Mouse (Mus musculus) heart, embryonic 10.5 days (tissue): Measurements from ENCODE around the gene Ahrr. TPM values are rescaled to one million over a fixed set of nuclear protein-coding genes. Genes with fewer than 3 reads are reported as not detected.

Experiments used
- DNase-seq: peaks from one replicate; pipeline ENCODE4 v3.0.0-alpha.2; 2017; ENCODE audit warnings: low spot score
- H3K27ac ChIP-seq: fragments of 300-500 bp; sonication (generic); 2 replicates; pipeline ENCODE4 v1.5.1; 2016; ENCODE audit warnings: mild to moderate bottlenecking
- H3K27me3 ChIP-seq: fragments of 300-500 bp; sonication (generic); 2 replicates; pipeline ENCODE4 v1.6.1; 2016; ENCODE audit warnings: mild to moderate bottlenecking; ENCODE audit not compliant: poor library complexity, insufficient read depth, severe bottlenecking
- H3K36me3 ChIP-seq: fragments of 300-500 bp; sonication (generic); 2 replicates; pipeline ENCODE4 v1.6.1; 2016; ENCODE audit warnings: mild to moderate bottlenecking, moderate library complexity
- H3K4me1 ChIP-seq: fragments of 300-500 bp; sonication (generic); 2 replicates; pipeline ENCODE4 v1.6.1; 2016; ENCODE audit warnings: mild to moderate bottlenecking
- H3K4me3 ChIP-seq: fragments of 300-500 bp; sonication (generic); 2 replicates; pipeline ENCODE4 v1.5.1; 2016; ENCODE audit warnings: mild to moderate bottlenecking, moderate library complexity
- H3K9me3 ChIP-seq: fragments of 300-500 bp; sonication (generic); 2 replicates; pipeline ENCODE4 v1.6.1; 2016; ENCODE audit warnings: mild to moderate bottlenecking, moderate library complexity
- WGBS: fragments of 180-500 bp; shearing (Covaris S2); methylation state at CpG from one replicate; pipeline ENCODE4 v1.1.7; 2016; 5-methylcytosine and 5-hydroxymethylcytosine counted together
- polyA plus RNA-seq: library from polyadenylated mRNA; unstranded; fragments of >200 nt; fragmentation: Nextera tagmentation; extraction: Ambion mirVana; gene quantifications from 2 replicates; pipeline ENCODE4 v1.2.1, GENCODE M21; 2016

Gene Ahrr
- 0.30 and 0.90 TPM in 2 replicates for polyA plus RNA-seq

DNA sequence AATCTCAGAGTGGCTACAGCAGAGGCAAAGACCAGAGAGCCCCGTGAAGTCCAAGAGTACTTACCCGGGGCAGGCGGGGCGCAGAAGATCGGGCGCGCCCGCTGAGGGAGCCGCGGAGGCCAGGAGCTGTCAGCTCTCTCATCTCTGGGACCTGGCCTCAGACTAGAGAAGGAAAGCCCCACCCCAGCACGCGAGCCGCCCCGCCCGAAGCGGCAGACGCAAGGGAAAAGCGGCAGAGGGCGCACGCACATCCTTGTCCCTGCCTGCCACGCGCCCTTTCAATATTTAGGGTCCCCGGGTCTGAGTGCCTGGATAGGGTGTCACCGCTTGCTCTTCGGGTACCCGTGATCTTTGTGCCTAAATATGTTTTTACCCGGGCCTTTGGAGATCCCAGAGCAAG is at the start of gene Ahrr:
Gene Ahrr, minus strand, starts transcription at position 165 of the 400 bp plus-strand sequence.
- no peaks in the 10 kb centered on the region for H3K4me1 ChIP-seq
- H3K27ac ChIP-seq = no peak within 1 kb of the TSS
- H3K9me3 ChIP-seq = no peaks in the 10 kb centered on the region
- peaks cover 45% of the 10 kb centered on the region for H3K27me3 ChIP-seq
- WGBS = 1% methylated on average over 27 of the region's 27 CpGs
- no peaks in the 10 kb centered on the region for H3K36me3 ChIP-seq
- peak within 1 kb of the TSS; percentile 43 for H3K4me3 ChIP-seq
- peak; percentile 86 for DNase-seq

DNA sequence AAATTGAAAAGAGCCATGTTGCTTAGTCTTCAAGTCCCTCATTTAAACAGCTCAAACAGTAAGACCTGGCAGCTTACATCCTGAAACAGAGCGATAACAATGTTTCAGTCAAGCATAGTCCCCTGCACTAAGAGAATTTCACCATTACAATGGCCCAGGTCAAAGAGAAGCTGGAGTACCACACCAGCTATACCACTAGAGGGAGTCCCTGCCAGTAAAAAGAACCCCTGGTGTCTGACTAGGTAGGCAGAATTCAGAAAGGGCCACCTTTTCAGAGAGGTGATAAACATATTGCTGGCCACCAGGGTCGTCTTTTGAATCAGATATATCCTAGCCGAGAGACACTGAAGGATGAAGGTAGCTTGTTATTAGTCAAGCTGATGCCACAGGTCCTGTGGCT is 48.9 kb upstream of the Ahrr start:
- Histone ChIP-seq H3K27me3 (no peaks in the 10 kb centered on the region), H3K4me1 (no peaks in the 10 kb centered on the region), H3K36me3 (peaks cover 84% of the 10 kb centered on the region), H3K27ac (no peak overlapping the region), H3K9me3 (no peaks in the 10 kb centered on the region), H3K4me3 (no peak overlapping the region)
- 47% methylated on average over 3 of the region's 3 CpGs for WGBS
- DNase-seq = no peak

DNA sequence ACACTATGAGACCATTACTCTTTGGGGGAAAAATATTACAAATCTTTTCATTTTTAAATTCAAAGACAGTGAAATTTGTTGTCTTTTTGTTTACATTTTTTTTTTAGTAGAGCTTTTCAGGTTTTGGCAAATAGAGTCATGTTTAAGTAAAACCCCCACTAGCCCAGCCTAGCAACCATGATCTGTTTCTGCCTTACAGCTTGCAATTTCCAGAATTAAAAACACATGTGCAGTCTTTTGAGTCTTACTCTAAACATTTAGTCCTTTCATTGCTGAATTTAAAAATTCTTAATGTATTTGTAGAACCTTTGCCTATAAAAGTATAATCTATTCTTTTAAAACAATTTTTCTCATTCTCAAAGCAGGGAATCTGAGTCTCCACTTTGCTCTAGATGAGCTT is 37.2 kb upstream of the Ahrr start:
- Histone ChIP-seq H3K9me3 (no peaks in the 10 kb centered on the region), H3K27ac (no peak overlapping the region), H3K4me3 (no peak overlapping the region), H3K4me1 (no peaks in the 10 kb centered on the region), H3K36me3 (peaks cover 86% of the 10 kb centered on the region), H3K27me3 (no peaks in the 10 kb centered on the region)
- DNase-seq = no peak

DNA sequence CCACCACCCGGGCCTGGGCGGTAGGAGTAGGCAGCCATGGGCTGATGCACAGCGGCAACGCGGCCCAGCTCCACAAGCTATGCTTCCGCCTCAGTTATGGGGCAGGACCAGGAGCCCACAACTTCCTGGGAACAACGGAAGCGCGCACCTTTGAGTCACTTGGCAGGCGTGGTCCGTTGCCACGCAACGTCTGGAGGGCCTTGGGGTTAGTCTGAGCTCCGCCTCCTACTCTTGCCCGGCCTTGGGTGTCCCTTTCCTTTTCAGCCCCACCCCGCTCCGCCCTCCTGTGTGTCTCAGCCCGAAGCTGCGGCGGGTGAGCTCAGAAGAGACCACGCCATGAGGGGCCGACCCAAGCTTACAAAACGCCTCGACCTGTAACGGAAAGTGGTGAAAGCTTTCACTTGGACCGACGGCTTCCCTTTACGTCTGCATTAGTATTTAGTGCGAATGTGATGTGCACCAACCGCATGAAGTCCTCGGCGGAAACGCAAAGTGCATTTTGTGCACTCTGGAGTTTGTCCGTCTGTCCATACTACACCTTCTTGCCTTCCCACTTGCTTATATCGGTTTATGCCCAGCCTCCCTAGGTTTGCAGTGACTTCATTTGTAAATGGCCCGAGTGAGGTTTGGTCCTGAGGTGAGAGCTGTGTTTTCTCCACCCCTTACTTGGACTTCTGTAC is 25.2 kb upstream of the Ahrr start, which contains the start of gene Pdcd6:
Gene Pdcd6, minus strand, starts transcription at position 411 of the 680 bp plus-strand sequence.
- Histone ChIP-seq H3K4me1 (peaks cover 11% of the 10 kb centered on the region), H3K27ac (peak within 1 kb of the TSS; percentile 89), H3K4me3 (peak within 1 kb of the TSS; percentile 87), H3K36me3 (peaks cover 31% of the 10 kb centered on the region), H3K9me3 (no peaks in the 10 kb centered on the region), H3K27me3 (no peaks in the 10 kb centered on the region)
- peak; percentile 99 for DNase-seq
- 1% methylated on average over 36 of the region's 36 CpGs for WGBS

DNA sequence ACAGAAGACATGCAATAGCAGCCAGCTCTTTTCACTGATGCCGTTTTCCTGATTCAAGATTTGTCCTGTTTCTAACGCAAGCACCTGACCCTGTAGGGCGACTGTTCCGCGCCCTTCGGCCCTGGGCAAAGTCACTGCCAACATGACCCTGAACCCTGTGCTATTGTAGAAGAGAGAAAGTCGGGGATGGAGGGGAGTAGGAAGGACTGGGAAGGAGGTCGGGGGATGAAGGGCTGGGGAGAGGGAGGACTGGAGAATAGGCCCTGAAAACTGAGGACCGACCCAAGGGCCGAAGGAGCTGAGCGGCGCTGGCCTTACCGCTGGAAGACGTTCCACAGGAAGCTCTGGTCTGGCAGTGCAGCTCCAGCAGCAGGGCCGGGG is 24.6 kb upstream of the Ahrr start:
- Histone ChIP-seq H3K4me3 (peak overlapping the region; percentile 87), H3K4me1 (peaks cover 11% of the 10 kb centered on the region), H3K9me3 (no peaks in the 10 kb centered on the region), H3K36me3 (peaks cover 26% of the 10 kb centered on the region), H3K27me3 (no peaks in the 10 kb centered on the region), H3K27ac (peak overlapping the region; percentile 89)
- 4% methylated on average over 15 of the region's 15 CpGs for WGBS
- no peak for DNase-seq

DNA sequence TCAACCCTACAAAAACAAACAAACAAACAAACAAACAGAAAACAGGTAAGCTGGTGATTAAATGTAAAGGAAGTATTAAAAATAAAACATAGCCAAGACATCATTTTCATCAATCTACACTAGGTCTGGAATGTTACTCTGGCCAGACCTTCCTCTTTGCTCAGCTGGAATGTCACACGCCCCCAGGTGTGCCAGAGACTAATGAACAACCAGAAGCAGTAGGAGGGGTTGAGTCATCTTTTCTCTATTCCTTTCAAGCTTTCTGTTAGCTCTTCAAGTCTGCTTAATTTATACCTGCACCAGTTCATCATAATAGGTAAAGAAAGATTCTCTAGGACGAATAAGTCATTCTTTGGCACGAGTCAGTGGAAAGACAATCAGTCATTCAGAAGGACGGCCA is 24.3 kb upstream of the Ahrr start:
- H3K4me1 ChIP-seq = peaks cover 11% of the 10 kb centered on the region
- peak overlapping the region; percentile 87 for H3K4me3 ChIP-seq
- H3K36me3 ChIP-seq = peaks cover 22% of the 10 kb centered on the region
- 31% methylated on average over 4 of the region's 4 CpGs for WGBS
- DNase-seq = no peak
- no peaks in the 10 kb centered on the region for H3K27me3 ChIP-seq
- H3K9me3 ChIP-seq = no peaks in the 10 kb centered on the region
- H3K27ac ChIP-seq = no peak overlapping the region; the same call in 1 of the 2 replicates

DNA sequence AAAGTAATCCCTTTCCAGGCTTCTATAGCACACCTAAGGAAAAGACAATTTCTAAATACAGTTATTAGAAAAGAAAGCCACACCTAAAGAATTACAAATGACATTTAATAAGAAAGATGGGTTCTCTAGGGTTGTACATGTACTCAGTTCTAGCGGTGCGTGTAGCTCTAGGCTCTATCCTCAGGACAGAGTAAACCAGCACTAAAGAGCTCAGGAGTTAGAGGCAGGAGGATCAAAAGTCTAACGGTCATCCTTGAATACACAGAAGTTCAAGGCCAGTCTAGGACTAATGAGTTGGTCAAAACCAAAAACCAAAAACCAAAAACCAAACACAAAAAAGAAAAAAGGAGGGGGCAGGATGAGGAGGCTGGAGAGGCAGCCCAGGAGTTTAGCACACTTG is 22.5 kb upstream of the Ahrr start:
- no peak overlapping the region for H3K27ac ChIP-seq
- H3K27me3 ChIP-seq = no peaks in the 10 kb centered on the region
- peaks cover 21% of the 10 kb centered on the region for H3K36me3 ChIP-seq
- peaks cover 11% of the 10 kb centered on the region for H3K4me1 ChIP-seq
- H3K4me3 ChIP-seq = no peak overlapping the region
- 97% methylated on average over 3 of the region's 3 CpGs for WGBS
- no peaks in the 10 kb centered on the region for H3K9me3 ChIP-seq
- no peak for DNase-seq

DNA sequence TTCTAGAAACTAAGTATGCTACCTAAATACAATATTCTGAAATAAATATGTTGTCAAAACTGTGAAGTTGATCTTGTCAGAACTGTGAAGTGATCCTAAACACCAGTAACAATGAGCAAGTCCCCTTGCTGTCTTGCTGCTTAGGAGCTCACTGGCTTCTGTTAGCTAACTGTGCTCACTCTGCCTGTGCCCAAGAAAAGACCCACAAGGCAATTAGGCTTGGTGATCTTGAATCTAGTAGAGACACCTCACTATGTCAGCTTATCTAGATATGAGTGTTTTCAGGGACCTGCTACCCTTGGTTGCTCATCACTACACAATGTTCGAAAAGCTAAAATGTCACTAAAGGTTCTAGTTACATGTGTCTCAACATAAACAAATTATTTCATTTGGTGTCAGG is 13.6 kb upstream of the Ahrr start:
- peaks cover 82% of the 10 kb centered on the region for H3K36me3 ChIP-seq

DNA sequence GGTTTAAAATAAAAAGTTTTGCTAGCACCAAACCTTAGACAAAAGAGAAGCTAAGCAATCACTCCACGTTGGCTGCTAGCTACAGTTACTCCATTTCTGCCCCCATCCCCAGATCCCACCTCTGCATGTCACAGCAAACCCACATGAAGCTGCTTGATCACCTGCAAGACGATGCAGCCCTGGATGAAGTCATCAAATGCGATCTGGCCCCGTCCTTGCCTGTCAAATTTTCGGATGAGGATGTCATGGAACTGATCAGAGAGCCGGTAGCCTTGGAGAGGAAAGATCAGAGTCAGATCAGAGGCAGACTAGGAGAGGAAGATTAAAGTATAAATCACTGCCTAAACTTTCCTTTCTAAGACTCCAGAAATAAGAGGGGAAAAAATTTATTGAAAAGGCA is 13.2 kb upstream of the Ahrr start:
- Histone ChIP-seq H3K27me3 (no peaks in the 10 kb centered on the region), H3K4me3 (no peak overlapping the region), H3K36me3 (peaks cover 78% of the 10 kb centered on the region), H3K4me1 (no peaks in the 10 kb centered on the region), H3K9me3 (no peaks in the 10 kb centered on the region), H3K27ac (no peak overlapping the region)
- DNase-seq = no peak
- WGBS = 86% methylated on average over 6 of the region's 6 CpGs

More for the DNA sequence above, 13.6 kb upstream of the Ahrr start:
- Histone ChIP-seq H3K27ac (no peak overlapping the region), H3K9me3 (no peaks in the 10 kb centered on the region), H3K27me3 (no peaks in the 10 kb centered on the region), H3K4me3 (no peak overlapping the region), H3K4me1 (no peaks in the 10 kb centered on the region)
- DNase-seq = no peak
- WGBS = 94% methylated on average over 1 of the region's 1 CpGs

DNA sequence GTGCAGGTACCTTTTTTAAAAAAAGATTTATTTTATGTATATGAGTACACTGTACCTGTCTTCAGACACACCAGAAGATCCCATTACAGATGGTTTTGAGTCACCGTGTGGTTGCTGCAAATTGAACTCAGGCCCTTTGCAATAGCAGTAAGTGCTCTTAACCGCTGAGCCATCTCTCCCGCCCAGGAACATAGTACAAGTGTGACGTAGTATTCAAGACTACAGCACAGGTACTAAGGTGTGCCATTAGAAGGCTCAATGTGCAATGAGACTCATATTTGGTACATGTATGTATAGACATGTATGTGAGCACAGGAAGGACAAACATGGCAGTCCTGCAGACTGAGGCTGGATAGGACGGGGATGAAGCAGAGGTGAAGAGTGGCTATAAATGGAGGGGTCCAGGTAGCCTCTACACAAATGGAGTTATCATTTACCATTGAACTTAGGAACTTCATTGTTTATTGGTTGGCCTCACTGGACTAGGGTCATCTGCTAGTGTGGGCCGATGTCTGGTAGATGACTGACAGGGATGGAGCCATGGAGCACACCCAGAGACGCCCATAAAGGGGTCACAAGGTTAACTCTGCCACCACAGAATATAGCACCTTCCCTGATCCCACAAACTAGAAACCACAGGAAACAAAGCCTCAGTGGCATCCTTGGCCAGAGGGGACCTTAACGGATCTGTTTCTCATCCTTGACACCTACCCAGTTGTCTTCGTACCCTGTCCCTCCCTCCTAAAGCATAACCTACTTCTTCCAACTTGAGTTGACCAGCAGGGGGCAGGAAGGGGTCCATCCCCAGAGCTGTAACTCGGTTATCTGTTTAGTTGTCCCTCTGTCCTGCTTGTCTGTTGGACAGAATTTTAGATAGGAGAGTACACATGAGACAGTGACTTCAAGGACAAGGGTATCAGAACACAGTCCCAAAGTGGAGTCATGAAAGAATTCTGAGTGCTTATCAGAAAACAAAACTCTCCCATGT is 10.2 kb upstream of the Ahrr start:
- DNase-seq = no peak
- H3K36me3 ChIP-seq = peaks cover 51% of the 10 kb centered on the region

DNA sequence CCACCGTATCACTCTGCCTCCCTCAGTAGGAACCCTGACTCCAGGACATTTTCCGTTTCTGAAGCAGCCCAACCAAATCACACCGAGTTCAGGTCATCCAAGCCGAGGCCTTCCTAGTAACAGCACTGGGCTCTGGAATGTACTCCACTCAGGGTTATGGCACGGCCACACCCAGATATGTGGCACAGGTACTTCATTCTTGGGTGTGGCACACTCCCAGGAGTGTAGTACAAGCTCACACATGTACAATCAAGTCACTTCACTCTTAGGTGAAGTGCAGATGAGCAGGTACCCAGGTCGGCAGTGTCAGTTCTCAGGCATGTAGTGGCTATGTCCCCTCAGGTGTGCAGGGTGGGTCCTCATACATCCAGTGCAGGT is 9.5 kb upstream of the Ahrr start:
- no peak overlapping the region for H3K27ac ChIP-seq
- no peak overlapping the region for H3K4me3 ChIP-seq
- H3K27me3 ChIP-seq = no peaks in the 10 kb centered on the region
- H3K4me1 ChIP-seq = no peaks in the 10 kb centered on the region
- WGBS = 71% methylated on average over 6 of the region's 6 CpGs
- H3K36me3 ChIP-seq = peaks cover 44% of the 10 kb centered on the region
- H3K9me3 ChIP-seq = no peaks in the 10 kb centered on the region
- no peak for DNase-seq

More for the DNA sequence above, 10.2 kb upstream of the Ahrr start:
- Histone ChIP-seq H3K9me3 (no peaks in the 10 kb centered on the region), H3K27ac (no peak overlapping the region), H3K27me3 (no peaks in the 10 kb centered on the region), H3K4me1 (no peaks in the 10 kb centered on the region), H3K4me3 (no peak overlapping the region)
- 83% methylated on average over 10 of the region's 10 CpGs for WGBS

DNA sequence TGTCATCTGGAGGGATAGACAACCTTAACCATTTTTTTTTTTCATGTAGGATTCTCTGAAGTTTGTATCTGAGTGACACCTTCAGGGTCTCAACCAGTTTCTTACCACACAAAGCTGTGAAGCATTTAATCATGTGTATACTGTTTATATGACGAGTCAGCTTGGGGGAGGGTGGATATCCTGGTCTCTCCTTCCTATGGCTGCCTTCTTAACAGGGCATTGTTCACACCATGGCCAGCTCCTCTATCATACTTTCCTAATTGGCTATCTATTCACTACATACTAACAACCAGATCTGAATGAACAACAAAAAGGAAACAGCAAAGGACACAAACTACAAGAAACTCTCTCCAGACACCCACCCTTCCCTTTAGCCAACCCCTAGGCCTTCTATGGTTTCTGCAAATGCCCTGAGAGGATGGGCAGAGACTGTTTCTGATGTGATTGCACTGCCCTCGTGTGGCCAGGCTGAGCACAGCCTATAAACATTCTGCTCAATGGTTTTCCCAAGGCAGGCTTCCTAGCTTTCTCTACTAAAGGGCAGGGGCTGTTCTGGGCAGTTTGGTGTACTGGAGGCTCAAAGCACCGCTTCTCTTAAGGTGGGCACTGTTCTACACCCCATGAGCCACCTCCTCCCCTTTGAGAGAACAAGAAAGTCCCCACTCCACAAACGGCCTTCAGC is 8.9 kb upstream of the Ahrr start:
- 41% methylated on average over 4 of the region's 4 CpGs for WGBS
- H3K27ac ChIP-seq = no peak overlapping the region
- H3K9me3 ChIP-seq = no peaks in the 10 kb centered on the region
- no peak overlapping the region for H3K4me3 ChIP-seq
- peaks cover 39% of the 10 kb centered on the region for H3K36me3 ChIP-seq
- DNase-seq = peak; percentile 83
- no peaks in the 10 kb centered on the region for H3K4me1 ChIP-seq
- no peaks in the 10 kb centered on the region for H3K27me3 ChIP-seq

DNA sequence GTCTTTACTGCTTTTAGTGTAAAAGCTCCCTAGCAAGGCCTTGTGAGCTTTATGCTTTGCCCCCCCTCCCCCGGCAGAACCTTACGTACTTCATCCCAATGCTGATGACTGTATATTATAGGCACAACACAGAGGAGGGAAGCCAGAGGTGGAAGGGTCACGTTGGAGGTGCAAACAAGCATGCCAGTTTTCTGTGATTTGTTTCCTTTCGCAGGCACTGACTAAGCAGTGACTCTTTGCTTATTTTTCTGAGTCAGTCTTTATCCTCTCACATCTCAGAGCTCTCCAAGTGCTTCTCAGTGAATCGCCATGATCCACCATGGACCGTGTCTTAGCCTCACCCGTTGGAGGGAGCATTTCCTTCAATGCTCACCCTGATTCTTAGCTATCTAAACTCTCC is 4.2 kb upstream of the Ahrr start:
- Histone ChIP-seq H3K27ac (no peak overlapping the region), H3K36me3 (no peaks in the 10 kb centered on the region), H3K4me3 (no peak overlapping the region), H3K4me1 (no peaks in the 10 kb centered on the region), H3K27me3 (peaks cover 25% of the 10 kb centered on the region), H3K9me3 (no peaks in the 10 kb centered on the region)
- WGBS = 73% methylated on average over 7 of the region's 7 CpGs
- no peak for DNase-seq
